Mouse (Mus musculus): ENCODE data around the gene Ppat.

Ppat gene

DNA sequence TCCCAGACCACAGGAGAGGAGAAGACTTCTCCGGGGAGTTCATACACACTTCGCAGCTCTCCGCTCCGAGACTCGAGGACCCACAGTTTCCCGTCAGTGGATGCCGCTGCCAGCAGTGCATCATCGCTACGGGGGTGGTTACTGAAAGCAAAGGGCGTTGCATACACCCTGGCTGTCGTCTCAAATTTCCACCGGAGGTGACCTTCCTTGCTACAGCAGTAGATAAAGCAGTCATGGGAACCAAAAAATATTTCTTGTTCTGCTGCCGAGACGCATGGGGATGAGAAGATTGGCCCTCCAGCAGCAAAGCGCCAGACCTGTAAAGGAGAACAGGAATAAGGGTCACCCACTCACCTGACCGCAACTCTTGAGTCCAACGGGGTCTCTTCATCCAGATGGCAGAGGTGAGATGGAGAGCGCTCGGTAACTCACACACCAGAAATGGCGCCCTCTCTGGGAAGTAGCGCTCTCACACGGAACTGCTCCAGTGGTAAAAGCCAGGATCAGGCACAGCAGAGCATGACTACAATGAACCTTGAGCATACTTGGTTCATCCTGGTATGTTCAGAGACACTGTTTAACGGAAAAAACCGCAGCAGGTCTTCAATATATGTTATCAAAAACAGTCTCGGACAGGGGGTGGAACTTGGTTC lies 75.1 kb downstream of the Ppat start:
- no peak for DNase-seq (ENCODE audit: low spot score)

DNA sequence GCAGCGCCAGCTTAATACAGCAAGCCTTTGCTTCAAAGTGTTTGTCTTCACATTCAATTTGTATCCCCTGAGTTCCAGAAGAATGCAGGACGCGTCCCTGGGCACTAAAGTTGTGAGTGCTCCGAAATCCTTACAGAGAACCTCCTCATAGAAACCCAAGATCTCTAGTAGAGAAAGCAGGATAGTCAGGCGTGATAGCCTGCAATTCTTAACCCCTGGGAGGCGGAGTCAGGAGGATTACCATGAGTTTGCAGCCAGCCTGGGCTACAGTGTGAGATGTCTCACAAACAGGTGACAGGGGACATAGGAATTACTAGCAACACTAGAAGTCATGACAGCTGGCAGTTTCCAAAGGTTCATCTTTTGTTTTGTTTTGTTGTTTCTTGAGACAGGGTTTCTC lies 81.8 kb downstream of the Ppat start:
- DNase-seq (ENCODE audit: low spot score), result no peak

DNA sequence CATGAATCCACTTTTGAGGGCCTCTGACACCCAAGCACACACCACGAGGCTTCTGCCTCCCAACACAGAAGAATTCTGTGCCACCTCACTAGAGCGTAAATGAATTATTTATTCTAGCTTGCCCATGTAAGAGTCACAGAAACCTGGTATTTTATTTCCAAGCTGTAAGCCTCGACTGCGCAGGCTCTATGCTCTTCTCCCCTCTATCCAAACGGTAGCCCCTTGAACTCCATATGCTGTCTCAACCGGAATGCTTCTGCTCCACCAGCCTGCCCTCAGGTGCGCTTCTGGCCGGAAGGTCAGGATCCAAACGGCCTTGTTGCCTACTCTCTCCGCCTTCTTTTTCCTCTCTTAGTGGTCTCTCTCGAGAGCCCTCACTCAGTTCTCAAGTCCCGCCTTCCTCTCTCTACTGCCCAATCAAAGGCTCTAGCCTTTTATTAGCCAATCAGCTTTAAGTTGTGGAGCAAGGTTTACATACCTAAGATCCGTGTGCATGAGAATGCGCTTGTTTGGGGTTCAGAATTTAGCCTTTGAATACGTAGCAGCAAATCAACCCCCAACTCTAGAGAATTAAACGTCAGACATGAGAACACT lies 82.6 kb downstream of the Ppat start:
- no peak for DNase-seq (ENCODE audit: low spot score)

DNA sequence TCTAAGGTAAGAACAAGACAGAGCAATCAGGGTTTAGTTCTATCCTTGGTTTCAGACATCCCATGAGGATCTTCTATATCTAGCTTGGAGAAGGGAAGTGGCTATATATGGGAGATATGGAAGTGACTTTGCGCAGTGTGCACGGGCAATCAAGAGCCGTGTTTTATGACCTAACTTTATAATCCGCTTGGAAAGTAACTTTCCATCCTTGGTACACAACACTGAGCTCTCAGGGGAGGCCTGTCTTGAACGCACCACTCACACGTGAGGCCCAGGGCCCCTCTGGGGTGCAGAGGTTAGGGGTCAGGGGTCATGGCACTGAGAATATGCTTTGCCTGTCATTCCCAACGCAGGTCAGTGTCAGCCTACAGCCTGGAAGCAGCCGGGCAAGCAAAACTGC lies 84.6 kb downstream of the Ppat start:
- no peak for DNase-seq (ENCODE audit: low spot score)
